Mouse (Mus musculus): Measurements from ENCODE around the gene Dpp7. TPM values are rescaled to one million over a fixed set of nuclear protein-coding genes. Genes with fewer than 3 reads are reported as not detected.

The Dpp7 gene
- total RNA-seq (2012; rRNA removed) (24.0 and 25.9 TPM in 2 replicates), polyA plus RNA-seq (2012; ENCODE audit: insufficient read depth in 1 of 2, insufficient read length in 2 of 2, low read depth in 1 of 2, low replicate concordance in 2 of 2, missing spikeins in 1 of 2) (10 to 100 TPM in 1 of 2 experiments, not detected in 1; 24.6 TPM)

- DNase-seq (ENCODE audit: low read depth, low spot score) = peak; percentile 95
- Histone ChIP-seq H3K9ac (ENCODE audit: control insufficient read depth, low read depth, low read length, poor library complexity, severe bottlenecking) (peak within 1 kb of the TSS; percentile 75), H3K36me3 (ENCODE audit: control insufficient read depth in 1 of 2, insufficient read depth in 2 of 2, low read length in 2 of 2) (no peaks in the 10 kb centered on the region; a peak in 1 of 4 replicates), H3K27me3 (ENCODE audit: control insufficient read depth in 1 of 2, insufficient read depth in 2 of 2, low read length in 2 of 2) (no peaks in the 10 kb centered on the region), H3K27ac (ENCODE audit: control insufficient read depth, low read depth, low read length) (peak within 1 kb of the TSS; percentile 15; the same call in 1 of the 2 replicates), H3K9me3 (replicated peaks; ENCODE audit: insufficient read depth, low read length) (no peaks in the 10 kb centered on the region), H3K4me3 (ENCODE audit: control insufficient read depth in 1 of 2, insufficient read depth in 1 of 2, low read depth in 2 of 2, low read length in 2 of 2) (peak within 1 kb of the TSS; percentile 70 to 90), H3K4me1 (ENCODE audit: control insufficient read depth in 1 of 2, insufficient read depth in 2 of 2, low read length in 2 of 2) (peaks cover 0 to 12% of the 10 kb centered on the region in 2 experiments; a peak in 2 of 4 replicates), H3K79me2 (ENCODE audit: control insufficient read depth, insufficient read depth, low read length, poor library complexity) (peaks cover 7% of the 10 kb centered on the region)
- peak; percentile 97; the same call in 1 of the 2 replicates for TF ChIP-seq MAZ (IDR thresholded peaks at IDR 0.05; ENCODE audit: low read depth, low read length)
- TF ChIP-seq ETS1 (IDR thresholded peaks at IDR 0.05; ENCODE audit: low read depth, low read length) = peak; percentile 60; the same call in 1 of the 2 replicates
- TF ChIP-seq SMC3 (IDR thresholded peaks at IDR 0.05; ENCODE audit: low read depth, low read length) = no peak
- no peak for TF ChIP-seq MYB (IDR thresholded peaks at IDR 0.05; ENCODE audit: low read depth, low read length)
- no peak for TF ChIP-seq MAFK (IDR thresholded peaks at IDR 0.05; ENCODE audit: borderline replicate concordance, low read depth, low read length)
- TF ChIP-seq ZMIZ1 (IDR thresholded peaks at IDR 0.05; ENCODE audit: low read depth, low read length) = no peak
- TF ChIP-seq GABPA (IDR thresholded peaks at IDR 0.05; ENCODE audit: low read depth, low read length) = no peak
- TF ChIP-seq KAT2A (conservative IDR thresholded peaks at IDR 0.05; ENCODE audit: low read depth, low read length) = no peak
- no peak for TF ChIP-seq TCF12 (IDR thresholded peaks at IDR 0.05; ENCODE audit: low read depth, low read length)
- TF ChIP-seq POLR2AphosphoS5 (IDR thresholded peaks at IDR 0.05; ENCODE audit: borderline replicate concordance, low read depth, low read length) = no peak
- peak; percentile 35 to 77 for TF ChIP-seq POLR2A (IDR thresholded peaks at IDR 0.05; ENCODE audit: control insufficient read depth in 1 of 2, insufficient read depth in 1 of 2, low read depth in 1 of 2, low read length in 2 of 2, poor library complexity in 1 of 2)
- TF ChIP-seq RCOR1 (IDR thresholded peaks at IDR 0.05; ENCODE audit: low read depth, low read length) = no peak
- no peak for TF ChIP-seq UBTF (IDR thresholded peaks at IDR 0.05; ENCODE audit: borderline replicate concordance, insufficient read depth, low read depth, low read length)
- TF ChIP-seq ZKSCAN1 (IDR thresholded peaks at IDR 0.05; ENCODE audit: low read depth, low read length) = no peak
- peak; percentile 99 for TF ChIP-seq USF1 (IDR thresholded peaks at IDR 0.05; ENCODE audit: low read depth, low read length)
- no peak for TF ChIP-seq BHLHE40 (IDR thresholded peaks at IDR 0.05; ENCODE audit: borderline replicate concordance, low read depth, low read length)
- no peak for TF ChIP-seq RAD21 (IDR thresholded peaks at IDR 0.05; ENCODE audit: low read depth, low read length)
- peak; percentile 63 for TF ChIP-seq NELFE (IDR thresholded peaks at IDR 0.05; ENCODE audit: low read depth, low read length)
- peak; percentile 85 for TF ChIP-seq HCFC1 (IDR thresholded peaks at IDR 0.05; ENCODE audit: low read depth, low read length)
- no peak for TF ChIP-seq MEF2A (IDR thresholded peaks at IDR 0.05; ENCODE audit: extremely low read depth, insufficient replicate concordance, low read depth, low read length, poor library complexity, severe bottlenecking)
- TF ChIP-seq CHD2 (IDR thresholded peaks at IDR 0.05; ENCODE audit: low read length) = no peak
- peak; percentile 96 for TF ChIP-seq MAX (IDR thresholded peaks at IDR 0.05; ENCODE audit: low read length)
- TF ChIP-seq TAL1 (IDR thresholded peaks at IDR 0.05; ENCODE audit: low read length) = no peak
- no peak for TF ChIP-seq NRF1 (IDR thresholded peaks at IDR 0.05; ENCODE audit: insufficient read depth, low read depth, low read length, poor library complexity, severe bottlenecking)
- TF ChIP-seq E2F4 (IDR thresholded peaks at IDR 0.05; ENCODE audit: borderline replicate concordance, low read depth, low read length) = no peak
- peak; percentile 59; the same call in 1 of the 2 replicates for TF ChIP-seq POLR2AphosphoS2 (IDR thresholded peaks at IDR 0.05; ENCODE audit: low read length)
- no peak for TF ChIP-seq CTCF (IDR thresholded peaks at IDR 0.05 in 2 of 3, conservative IDR thresholded peaks at IDR 0.05 in 1 of 3; ENCODE audit: control insufficient read depth in 1 of 3, insufficient read depth in 1 of 3, low read depth in 2 of 3, low read length in 3 of 3, poor library complexity in 1 of 3, severe bottlenecking in 1 of 3)
- peak; percentile 100 for TF ChIP-seq USF2 (IDR thresholded peaks at IDR 0.05; ENCODE audit: borderline replicate concordance in 1 of 2, insufficient read depth in 1 of 2, low read depth in 1 of 2, low read length in 2 of 2)
- TF ChIP-seq MXI1 (IDR thresholded peaks at IDR 0.05; ENCODE audit: low read depth, low read length) = peak; percentile 91
- TF ChIP-seq SIN3A (IDR thresholded peaks at IDR 0.05; ENCODE audit: low read length) = peak; percentile 100
- TF ChIP-seq ELF1 (IDR thresholded peaks at IDR 0.05; ENCODE audit: low read depth, low read length) = peak; percentile 28
- no peak for TF ChIP-seq GATA1 (IDR thresholded peaks at IDR 0.05; ENCODE audit: low read depth, low read length)
- peak; percentile 56; the same call in 1 of the 2 replicates for TF ChIP-seq TBP (IDR thresholded peaks at IDR 0.05; ENCODE audit: low read depth, low read length)
Measured at GRCm38 (mm10) chr2:25356208-25357079, at the start of gene Dpp7. TSS of gene Dpp7 (minus strand) at chr2:25356359.
